1 mouse cellular context compared by ENCODE assay signal in genomic region chr17:24530361-24531050, GRCm38 (mm10).
TF ChIP-seq lines count a peak whose summit lies in the region.

No protein-coding gene starts in this region.

TF ChIP-seq in MEL, 35 proteins besides CTCF, POLR2A, EP300 and RAD21:
- TF ChIP-seq SMC3 (IDR thresholded peaks at IDR 0.05; ENCODE audit: low read depth, low read length) (peak; percentile 15; the same call in 1 of the 2 replicates), POLR2AphosphoS5 (IDR thresholded peaks at IDR 0.05; ENCODE audit: borderline replicate concordance, low read depth, low read length) (0 out of 2 replicates have a peak, but pooled peaks have one; percentile 6), NRF1 (IDR thresholded peaks at IDR 0.05; ENCODE audit: insufficient read depth, low read depth, low read length, poor library complexity, severe bottlenecking) (no peak), POLR2AphosphoS2 (IDR thresholded peaks at IDR 0.05; ENCODE audit: low read length) (peak; percentile 32; the same call in 1 of the 2 replicates)
